Mouse (Mus musculus) stomach, postnatal 0 days (tissue): ENCODE data around the gene Hmcn1.

Experiments used
- CTCF ChIP-seq: IDR thresholded peaks from 2 replicates; pipeline ENCODE4 v1.5.1; 2016; ENCODE audit warnings: antibody characterized with exemption, low read depth, mild to moderate bottlenecking, moderate library complexity
- EP300 ChIP-seq: optimal IDR thresholded peaks from 2 replicates; pipeline ENCODE3; 2016; ENCODE audit warnings: antibody characterized with exemption

DNA sequence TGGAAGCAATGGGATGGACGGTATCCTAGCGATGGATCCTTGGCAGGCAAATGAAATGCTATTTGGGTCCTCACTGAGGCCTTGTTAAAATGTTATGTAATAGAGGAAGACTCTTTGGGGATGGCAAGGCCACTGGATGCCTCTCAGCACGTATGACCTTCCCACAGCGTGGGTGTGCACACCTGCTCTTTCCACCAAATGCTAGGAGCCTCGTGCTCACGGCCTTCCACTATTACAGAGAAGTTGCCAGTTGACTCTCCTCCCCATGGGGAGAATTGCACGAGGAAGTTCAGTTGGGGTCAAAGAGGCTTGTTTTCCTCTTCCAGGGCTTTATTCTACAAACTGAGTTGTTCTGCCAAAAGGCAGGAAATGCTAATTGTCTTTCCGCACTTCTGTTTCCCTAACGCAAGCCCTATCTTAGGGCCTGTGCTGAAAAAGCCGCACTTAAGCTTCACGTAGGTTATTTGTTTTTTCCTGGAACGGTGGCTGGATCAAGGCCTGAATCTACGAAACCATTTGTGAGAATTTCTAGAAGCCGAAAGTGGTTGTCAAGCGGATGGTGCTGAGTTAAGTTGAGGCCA lies 43.3 kb upstream of the Hmcn1 start:
- TF ChIP-seq EP300 (no peak), CTCF (no peak)
